Mouse (Mus musculus): ENCODE measurements around the gene Abca8b. TPM values are rescaled to one million over a fixed set of nuclear protein-coding genes. Genes with fewer than 3 reads are reported as not detected.

Abca8b gene
- polyA plus RNA-seq, 1 experiment: not detected

DNA sequence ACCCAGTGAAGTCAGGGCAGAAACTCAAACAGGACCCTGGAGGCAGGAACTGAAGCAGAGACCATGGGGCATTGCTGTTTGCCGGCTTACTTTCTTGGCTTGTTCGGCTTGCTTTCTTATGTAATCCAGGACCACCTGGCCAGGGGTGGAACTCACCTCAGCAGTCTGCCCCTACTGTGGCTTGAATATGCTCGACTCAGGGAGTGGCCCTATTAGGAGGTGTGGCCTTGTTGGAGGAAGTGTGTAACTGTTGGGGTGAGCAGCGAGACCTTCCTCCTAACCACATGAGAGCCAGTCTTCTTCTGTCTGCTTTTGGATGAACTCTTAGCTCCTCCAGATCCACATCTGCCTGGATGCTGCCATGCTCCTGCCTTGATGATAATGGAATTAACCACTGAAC, 108.9 kb downstream of the Abca8b start:
- Histone ChIP-seq H3K4me3 (replicated peaks) (no peak overlapping the region), H3K27me3 (ENCODE audit: control insufficient read depth) (no peaks in the 10 kb centered on the region), H3K4me1 (ENCODE audit: control insufficient read depth) (no peaks in the 10 kb centered on the region), H3K9me3 (ENCODE audit: control insufficient read depth, low read length) (peaks cover 2% of the 10 kb centered on the region; the same call in 1 of the 2 replicates), H3K36me3 (ENCODE audit: control insufficient read depth) (no peaks in the 10 kb centered on the region)
- TF ChIP-seq TAL1 (IDR thresholded peaks at IDR 0.05; ENCODE audit: low read length): no peak
- no peak for TF ChIP-seq GATA1 (IDR thresholded peaks at IDR 0.05; ENCODE audit: low read length)

DNA sequence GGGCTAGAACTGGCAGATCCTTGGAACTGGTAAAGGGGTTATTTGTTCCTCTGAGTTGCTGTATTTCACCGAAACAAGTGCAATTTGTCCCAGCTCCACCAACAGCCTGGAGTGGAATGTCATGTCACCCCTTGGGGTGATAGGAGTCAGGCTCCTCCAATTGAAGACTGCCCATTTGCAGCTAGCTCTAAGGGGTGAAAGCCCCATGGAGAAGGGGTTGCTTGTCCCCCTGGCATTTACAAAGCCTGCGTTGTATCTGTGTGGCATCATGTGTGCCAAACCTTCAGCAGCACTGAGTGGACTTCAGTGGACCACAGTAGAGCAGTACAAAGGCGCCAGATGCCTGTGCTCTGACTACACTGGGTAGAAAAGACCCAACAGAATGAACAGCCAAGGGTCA, 110.1 kb downstream of the Abca8b start:
- H3K36me3 ChIP-seq (ENCODE audit: control insufficient read depth): no peaks in the 10 kb centered on the region
- no peak for TF ChIP-seq TAL1 (IDR thresholded peaks at IDR 0.05; ENCODE audit: low read length)
- TF ChIP-seq GATA1 (IDR thresholded peaks at IDR 0.05; ENCODE audit: low read length): no peak

DNA sequence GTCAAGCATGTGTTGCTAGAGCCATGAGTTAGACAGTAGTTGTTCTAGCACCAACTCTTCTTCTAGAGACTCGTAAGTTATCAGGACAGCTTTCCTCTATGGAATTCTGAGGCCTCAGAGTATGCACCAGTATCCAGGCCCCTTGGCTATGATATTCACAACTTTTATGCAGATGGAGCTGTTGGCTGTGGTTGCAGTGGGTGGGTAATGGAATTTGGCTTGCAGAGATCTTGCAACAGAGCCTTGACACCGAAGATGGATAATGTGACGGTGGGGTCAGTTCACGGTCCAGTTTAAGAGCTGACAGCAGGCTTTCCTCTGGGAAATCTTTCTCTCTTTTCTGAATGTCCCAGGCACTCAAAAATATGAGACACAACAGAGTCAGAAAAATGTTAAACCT, 110.8 kb downstream of the Abca8b start:
- H3K27me3 ChIP-seq (ENCODE audit: control insufficient read depth): no peaks in the 10 kb centered on the region
- H3K9me3 ChIP-seq (ENCODE audit: control insufficient read depth, low read length): peaks cover 2% of the 10 kb centered on the region; the same call in 1 of the 2 replicates
- no peaks in the 10 kb centered on the region for H3K4me1 ChIP-seq (ENCODE audit: control insufficient read depth)
- H3K4me3 ChIP-seq (replicated peaks): no peak overlapping the region
- TF ChIP-seq GATA1 (IDR thresholded peaks at IDR 0.05; ENCODE audit: low read length) (no peak), TAL1 (IDR thresholded peaks at IDR 0.05; ENCODE audit: low read length) (no peak)
- H3K36me3 ChIP-seq (ENCODE audit: control insufficient read depth): no peaks in the 10 kb centered on the region

More for the DNA sequence above, 110.1 kb downstream of the Abca8b start:
- Histone ChIP-seq H3K4me3 (replicated peaks) (no peak overlapping the region), H3K27me3 (ENCODE audit: control insufficient read depth) (no peaks in the 10 kb centered on the region), H3K4me1 (ENCODE audit: control insufficient read depth) (no peaks in the 10 kb centered on the region), H3K9me3 (ENCODE audit: control insufficient read depth, low read length) (peaks cover 2% of the 10 kb centered on the region; the same call in 1 of the 2 replicates)

DNA sequence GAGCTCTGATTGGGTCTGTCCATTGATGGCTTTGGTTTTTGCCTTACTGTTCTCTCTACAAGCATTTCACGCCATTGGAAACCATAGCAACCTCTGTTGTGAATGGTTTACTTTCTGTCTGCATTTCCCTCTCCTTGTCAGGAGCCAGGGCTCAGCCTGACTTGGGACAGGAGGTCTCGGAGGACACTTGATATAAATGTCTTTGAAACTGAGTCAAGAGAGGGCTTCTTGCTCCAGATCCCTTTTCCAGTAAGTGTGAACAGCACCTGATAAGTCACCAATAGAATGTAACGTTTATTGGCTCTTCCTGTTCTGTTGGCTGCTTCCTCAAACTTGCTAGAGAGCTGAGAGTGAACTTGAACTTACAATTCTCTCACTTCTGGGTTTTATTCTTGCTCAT, 111.5 kb downstream of the Abca8b start:
- Histone ChIP-seq H3K36me3 (ENCODE audit: control insufficient read depth) (no peaks in the 10 kb centered on the region), H3K27me3 (ENCODE audit: control insufficient read depth) (no peaks in the 10 kb centered on the region), H3K9me3 (ENCODE audit: control insufficient read depth, low read length) (peaks cover 2% of the 10 kb centered on the region; the same call in 1 of the 2 replicates), H3K4me1 (ENCODE audit: control insufficient read depth) (no peaks in the 10 kb centered on the region), H3K4me3 (replicated peaks) (no peak overlapping the region)
- TF ChIP-seq GATA1 (IDR thresholded peaks at IDR 0.05; ENCODE audit: low read length): no peak
- no peak for TF ChIP-seq TAL1 (IDR thresholded peaks at IDR 0.05; ENCODE audit: low read length)

Other genes starting within 250 kb of the Abca8b start
- gene 1700012B07Rik, start 167.8 kb downstream of the Abca8b start, polyA plus RNA-seq (2012): not detected in 2 replicates
- 0.01 TPM in 1 of 2 replicates, not detected in the other for gene Abca8a, start 100.1 kb upstream of the Abca8b start, polyA plus RNA-seq (2012)
- gene Abca9, start 172.4 kb upstream of the Abca8b start, polyA plus RNA-seq (2012): not detected in 2 replicates

All from erythroblast, embryonic 14.5 days (primary cell).